Mouse (Mus musculus) cerebellum, postnatal 4 days (tissue): ENCODE results near the gene Bnipl.

Source experiments
- DNase-seq, 2 experiments: peaks; one replicate each; pipeline ENCODE4 v3.0.0; 2022; ENCODE audit warnings: low spot score in 2 of 2, mixed read lengths in 1 of 2

Bnipl gene

DNA sequence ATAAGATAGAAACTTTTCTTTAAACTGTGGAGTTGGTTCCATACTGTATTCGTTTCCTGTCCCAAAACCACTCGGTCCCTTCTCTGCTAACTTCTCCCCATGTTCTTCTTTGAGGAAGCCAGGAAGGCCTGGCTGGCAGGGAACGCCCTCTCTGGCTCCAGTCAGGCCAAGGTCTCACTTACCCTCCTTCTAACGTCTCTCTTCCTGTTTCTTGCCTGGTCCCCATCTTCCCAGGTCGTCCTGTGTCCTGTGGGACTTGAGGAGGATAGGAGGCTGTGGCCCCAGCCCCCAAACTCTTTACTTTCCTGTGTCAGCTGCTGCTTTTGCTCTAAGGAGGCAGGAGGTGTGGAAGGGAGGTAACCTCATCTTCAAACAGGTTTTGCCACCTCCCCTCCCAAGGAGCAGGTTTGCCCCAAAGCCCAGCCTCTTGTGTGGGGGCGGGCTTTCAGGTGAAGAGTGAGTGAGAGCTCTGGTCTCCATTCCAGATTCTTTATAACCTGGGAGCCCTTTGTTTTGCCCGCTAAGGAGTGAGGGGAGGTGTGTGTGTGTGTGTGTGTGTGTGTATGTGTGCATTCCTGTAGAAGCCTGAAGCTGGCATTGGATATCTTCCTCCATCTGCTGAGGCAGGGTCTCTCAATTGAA, at the start of gene Bnipl:
Bnipl (minus strand) TSS at position 411 of the 642 bp plus-strand sequence.
- DNase-seq: no peak

DNA sequence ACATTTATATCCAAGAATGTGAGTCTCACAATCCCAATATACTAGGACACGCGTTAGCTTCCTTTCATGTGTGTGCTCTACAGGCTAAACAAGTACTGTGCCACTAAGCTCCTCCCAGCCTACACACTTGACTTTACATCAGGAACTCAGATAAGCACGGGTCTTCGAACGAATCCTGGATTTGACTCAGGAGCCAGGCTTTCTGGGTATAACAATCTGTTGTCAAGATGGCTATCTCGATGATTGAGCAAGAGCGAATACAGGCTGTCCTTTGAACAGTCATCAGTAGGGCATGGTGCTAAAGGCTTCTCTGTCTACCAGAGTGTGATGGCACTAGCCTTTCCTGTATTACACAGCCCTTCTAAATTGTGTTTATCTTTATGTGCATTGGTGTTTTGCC, 47.0 kb upstream of the Bnipl start:
- DNase-seq: no peak

DNA sequence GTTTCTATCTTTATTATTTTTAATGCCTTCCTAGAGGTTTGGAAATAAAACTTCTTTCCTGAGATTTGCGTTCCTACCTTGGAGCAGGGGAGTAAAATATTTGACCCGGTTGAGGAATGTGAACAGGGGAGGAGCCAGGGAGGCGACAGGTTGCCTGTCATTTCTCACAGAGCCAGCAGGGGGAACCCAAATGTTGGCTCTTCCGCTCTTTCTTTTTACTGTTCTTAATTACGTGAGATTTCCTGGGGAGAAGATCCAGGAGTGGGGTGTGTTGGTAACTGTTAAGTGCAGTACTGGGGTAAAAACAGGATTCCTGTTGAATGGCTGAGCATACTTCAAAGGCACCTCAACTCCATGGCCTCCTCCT, 45.1 kb upstream of the Bnipl start:
- peak in 1 of 2 experiments; percentile 25 for DNase-seq

DNA sequence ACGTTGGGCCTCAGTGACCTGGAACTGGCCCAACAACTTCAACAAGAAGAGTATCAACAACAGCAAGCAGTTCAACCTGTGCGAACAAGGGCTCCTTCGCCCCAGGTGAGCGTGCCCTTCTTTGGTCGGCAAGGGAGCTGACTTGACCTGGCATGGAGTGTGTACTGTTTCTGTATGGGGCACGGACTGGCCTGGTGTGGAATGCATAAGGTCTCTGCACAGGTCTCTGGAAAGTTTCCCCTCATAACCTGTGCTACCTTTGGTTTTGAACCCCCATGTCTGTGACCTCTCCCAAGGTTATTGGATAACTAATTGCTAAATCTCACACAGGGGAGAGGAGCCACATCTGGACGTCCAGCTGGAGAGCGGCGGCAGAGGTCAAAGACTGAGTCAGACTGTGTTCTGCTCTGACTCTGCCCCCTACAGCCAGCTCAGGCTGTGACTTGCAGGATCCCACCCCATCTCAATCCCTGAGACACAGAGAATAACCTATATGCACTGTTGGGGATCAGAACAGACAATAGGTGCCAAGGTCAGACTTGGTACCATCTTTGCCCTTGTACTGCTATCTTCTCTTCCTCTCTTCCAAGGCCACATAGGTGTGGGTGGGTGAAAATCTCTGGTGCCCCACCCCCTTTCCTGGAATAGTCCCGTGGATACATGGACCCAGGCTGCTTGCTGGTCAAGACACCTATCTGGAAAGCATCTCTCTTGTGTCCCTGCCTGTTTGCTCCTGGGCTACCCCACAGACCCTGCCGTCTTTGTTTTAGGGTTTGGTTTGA, 44.5 kb upstream of the Bnipl start:
- DNase-seq: no peak

DNA sequence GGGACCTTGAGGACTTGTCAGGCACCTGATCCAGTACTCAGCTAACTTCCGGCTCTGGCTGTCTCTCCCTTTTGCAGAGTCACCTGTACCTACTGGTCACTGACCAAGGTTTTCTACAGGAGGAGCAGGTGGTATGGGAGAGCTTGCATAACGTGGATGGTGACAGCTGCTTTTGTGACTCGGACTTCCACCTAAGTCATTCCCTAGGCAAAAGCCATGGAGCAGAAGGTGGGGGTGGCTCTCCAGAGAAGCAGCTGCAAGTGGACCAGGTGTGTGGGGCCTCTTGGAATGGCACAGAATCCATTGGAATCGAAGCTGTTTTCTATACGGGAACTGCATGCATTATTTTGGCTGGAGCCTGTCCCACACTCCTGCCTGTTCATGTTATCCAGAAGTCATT, 43.7 kb upstream of the Bnipl start:
- no peak for DNase-seq

DNA sequence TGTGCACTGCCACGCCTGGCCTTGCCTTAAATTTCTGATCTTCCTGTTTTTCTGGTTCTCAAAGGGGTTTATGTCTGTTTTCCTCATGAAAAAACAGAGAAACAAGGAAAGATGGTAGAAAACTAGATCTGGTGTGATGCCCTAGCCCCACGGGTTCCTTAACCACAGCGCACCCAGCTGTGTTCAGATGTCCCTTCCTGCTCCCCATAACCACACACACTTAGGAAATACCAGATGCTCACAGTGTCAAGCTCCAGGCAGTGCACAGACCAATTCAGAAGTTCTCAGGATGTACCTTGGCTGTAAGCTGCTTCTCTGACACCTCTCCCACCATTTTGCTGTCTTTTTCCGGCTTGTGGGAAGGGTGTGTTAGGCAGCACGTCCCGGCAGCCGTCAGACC, 43.3 kb upstream of the Bnipl start:
- DNase-seq: no peak

DNA sequence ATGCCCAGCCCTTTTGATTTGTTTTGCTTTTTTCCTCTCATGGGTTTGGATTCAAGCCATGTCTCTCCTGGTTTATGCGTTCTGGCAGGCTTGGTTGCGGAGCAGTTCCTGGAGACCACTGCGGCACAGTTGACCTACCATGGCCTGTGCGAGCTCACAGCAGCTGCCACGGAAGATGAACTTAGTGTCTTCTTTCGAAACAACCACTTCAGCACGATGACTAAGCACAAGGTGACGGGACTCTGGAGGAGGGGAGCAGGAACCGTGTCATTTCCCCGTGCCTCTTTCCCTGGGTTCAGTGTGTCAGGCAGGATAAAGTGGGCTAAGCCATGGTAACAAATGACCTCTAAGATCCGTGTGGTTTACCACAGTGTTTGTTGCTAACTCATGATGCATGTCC, 42.5 kb upstream of the Bnipl start:
- no peak for DNase-seq

DNA sequence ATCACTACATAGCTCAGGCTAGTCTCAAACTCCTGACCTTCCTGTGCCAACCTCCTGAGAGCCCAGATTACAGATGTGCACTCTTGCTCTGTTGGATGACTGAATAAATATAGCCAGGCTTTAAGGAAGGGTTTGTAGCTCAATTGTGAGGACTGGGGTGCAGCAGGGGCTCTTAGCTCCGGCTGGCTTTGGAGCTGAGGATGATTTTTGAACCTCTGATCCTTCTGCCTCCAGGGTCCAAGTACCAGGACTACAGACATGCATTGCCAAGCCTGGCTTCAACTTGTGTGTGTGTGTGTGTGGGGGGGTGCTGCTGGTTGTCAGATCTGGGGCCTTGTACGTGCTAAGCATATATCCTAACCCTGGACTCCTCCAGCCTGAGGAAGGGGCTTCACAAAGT, 41.9 kb upstream of the Bnipl start:
- DNase-seq: no peak

DNA sequence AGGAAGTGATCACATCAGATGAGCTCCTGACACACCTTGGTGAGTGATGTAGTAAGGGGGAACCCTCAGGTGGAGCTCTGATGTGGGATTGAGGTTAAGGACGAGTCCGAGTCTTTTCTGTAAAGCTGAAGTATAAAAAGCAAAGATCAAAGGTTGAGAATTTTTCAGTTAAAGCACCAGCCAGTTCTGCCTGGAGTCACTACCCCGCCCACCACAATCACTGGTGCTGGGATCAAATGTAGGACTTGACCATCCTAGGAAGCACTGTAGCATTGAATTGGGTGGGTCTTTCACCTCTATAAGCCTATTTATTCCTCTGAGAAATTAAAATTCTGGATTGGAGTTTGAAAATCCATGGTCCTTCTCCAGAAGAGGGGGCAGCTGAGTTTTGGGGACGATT, 40.0 kb upstream of the Bnipl start:
- no peak for DNase-seq

DNA sequence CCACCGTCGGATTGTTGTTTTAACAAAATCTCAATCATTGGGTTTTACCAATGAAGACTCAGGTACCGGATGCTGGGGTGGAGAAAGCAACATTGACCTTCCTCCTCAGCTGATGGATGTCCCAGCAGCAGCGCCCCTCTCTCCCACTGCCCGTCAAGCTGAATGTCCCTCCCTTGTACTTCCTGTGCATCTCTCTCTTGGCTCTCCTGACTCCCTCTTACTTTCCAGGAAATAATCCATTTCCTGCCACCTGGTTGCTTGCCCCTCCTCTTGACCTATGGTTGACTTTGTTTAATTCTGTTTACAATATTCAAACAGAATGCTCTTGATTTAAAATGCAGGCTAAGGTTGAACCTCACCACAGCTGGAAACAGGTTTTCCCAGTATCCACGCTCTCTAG, 39.2 kb upstream of the Bnipl start:
- DNase-seq: no peak

DNA sequence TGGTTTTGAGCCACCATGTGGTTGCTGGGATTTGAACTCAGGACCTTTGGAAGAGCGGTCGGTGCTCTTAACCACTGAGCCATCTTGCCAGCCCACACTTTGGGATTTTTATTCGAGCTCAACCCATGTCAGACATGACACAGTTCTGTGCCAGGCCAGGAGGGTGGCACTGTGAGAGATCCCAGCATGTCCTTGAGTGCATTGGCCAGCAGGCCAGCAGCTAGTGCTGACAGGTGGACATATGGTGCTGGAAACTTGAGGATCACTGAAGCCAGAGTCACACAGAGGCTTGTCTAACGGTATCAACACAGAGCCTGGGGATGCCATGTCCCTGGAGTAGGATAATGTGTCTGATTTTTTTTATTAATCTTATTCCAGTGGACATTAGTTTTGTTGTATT, 38.4 kb upstream of the Bnipl start:
- DNase-seq: no peak

DNA sequence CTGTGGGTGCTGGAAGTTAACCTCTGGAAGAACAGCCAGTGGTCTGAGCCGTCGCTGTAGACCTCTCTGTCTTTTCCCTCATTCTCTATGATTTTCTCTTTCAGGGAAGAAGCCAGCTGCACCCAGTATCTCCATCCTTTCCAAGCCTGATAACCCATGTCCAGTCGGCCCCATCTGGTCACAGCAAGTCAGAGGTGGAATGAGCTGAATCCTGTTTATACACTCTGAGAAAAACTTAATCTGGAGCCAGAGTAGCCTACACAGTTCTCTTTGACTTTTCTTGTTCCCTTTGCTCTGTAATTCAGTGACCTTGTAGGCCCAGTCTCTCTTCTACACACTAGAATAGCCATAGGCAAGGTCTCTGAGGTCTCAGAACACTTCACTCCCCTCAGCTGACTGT, 36.5 kb upstream of the Bnipl start:
- no peak for DNase-seq

DNA sequence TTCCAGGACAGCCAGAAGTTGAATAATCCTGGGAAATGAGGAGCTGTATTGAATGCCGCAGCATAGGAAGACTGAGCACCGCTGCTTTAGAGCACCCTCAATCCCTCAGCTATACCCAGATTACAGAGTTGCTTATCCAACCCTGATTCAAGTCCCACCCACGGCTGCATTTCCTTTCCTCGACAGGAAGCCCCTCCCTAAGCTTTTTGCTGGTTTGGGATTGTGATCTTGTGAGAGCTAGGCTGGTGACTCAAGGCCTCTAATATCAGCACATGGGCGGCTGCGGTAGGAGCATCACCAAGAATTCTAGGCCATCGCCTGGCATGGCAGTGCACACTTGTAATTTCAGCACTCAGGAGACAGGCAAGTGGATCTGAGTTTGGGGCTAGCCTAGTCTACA, 35.5 kb upstream of the Bnipl start:
- DNase-seq: no peak

DNA sequence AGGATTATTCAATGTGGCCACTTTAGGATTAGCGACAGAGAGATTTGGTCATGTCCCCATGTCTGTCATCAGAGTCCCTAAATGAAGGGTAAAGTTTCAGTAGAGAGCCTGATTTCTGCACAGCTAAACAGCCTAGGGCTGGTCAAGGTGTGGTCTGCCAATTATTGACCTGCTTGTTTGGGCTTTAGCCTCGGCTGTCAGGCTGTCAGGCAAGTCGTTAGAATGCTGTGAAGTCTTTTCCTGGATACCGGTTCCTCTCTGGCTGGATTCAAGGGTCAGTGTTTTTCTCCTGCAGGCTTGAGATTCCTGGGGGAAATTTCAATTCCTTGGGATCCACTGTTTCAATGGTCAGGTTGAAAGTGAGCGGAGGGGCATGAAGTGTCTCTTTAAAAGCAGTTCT, 35.0 kb upstream of the Bnipl start:
- no peak for DNase-seq

DNA sequence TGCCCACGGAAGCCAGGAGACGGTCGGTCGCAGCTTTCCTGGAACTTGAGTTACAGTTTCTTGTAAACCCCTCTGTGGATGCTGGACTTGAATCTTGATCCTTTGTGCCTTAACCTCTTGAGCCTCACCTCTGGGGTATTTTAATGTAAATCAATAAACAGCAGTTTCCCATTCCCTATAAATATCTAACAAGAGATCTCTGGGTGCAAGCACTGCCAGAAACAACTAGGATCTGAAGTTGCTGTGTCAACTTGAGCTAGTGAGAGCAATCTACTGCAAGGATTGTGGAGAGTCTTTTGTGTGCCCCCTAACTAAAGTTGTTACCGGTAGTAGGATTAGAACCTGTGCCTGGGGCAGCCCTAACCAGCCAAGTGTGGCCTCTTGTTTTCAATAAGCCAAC, 34.4 kb upstream of the Bnipl start:
- DNase-seq: no peak

DNA sequence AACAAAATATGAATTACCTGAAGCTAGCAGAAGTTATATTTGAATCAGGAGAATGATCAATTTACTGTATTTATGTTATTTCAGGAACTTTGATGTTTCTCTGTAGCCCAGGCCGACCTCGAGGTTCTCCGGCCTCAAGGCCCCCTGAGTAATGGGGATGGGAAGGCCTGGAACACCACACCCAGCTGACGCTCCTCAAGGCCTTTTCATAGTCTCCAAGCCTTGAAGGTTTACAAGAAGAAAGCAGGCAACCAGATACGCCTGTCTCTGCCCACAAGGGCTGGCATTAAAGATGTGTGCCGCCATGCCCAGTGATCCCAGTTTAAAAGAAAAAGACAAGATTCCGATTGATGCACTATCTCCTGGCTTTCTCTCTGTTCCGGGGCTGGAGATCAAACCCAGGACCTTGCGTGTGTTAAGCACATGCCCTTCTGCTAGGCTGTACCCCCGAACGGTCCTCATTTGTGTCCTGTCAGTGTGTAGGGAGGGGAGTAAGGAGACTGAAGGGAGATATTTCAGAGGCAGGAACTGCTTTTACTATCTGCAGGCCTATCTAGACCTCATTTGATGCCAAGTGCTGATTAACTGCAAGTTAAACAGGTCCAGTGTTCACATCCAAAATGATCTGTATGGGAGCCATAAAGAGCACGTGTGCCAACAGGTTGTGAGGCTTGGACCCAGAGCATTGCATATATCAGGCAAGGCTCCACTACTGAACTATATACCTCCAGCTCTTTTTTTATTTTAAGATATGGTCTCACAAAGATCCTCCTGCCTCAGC, 33.7 kb upstream of the Bnipl start:
- no peak for DNase-seq

DNA sequence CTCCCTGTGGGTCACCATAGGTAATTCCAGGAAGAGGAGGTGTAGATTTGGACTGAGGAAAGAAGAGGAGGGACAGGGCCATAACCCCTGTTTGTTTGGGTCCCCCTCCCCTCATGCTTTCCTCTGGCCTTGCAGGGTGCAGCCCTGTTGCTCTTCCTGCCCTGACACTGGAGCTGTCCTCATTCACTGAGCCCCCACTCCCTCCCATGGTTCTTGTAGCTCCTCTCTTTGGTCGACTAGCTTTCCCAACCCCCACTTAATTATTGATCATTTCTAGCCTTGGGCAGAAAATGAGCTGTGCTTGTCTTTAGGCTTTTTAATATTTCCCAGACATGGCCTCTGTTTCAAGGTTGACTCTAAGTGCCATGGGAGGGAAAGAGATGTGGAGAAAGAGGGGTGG, 33.1 kb upstream of the Bnipl start:
- DNase-seq: no peak

DNA sequence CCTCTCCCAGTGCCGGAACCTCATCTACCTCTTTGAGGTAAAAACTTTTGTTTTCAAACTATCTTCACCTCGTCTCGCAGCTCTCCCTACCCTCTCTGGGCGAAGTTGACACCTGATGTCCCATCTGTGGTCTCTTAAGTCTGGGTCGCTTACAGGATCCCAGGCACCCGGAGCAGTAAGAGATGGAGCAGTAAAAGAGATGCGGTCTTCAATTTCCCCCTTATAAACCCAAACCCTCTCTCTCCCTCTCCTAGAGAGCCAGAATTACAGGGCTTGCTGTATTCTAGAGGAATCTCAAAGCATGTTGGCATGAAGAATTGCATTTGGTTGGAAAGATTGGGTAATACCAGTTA, 32.6 kb upstream of the Bnipl start:
- no peak for DNase-seq

DNA sequence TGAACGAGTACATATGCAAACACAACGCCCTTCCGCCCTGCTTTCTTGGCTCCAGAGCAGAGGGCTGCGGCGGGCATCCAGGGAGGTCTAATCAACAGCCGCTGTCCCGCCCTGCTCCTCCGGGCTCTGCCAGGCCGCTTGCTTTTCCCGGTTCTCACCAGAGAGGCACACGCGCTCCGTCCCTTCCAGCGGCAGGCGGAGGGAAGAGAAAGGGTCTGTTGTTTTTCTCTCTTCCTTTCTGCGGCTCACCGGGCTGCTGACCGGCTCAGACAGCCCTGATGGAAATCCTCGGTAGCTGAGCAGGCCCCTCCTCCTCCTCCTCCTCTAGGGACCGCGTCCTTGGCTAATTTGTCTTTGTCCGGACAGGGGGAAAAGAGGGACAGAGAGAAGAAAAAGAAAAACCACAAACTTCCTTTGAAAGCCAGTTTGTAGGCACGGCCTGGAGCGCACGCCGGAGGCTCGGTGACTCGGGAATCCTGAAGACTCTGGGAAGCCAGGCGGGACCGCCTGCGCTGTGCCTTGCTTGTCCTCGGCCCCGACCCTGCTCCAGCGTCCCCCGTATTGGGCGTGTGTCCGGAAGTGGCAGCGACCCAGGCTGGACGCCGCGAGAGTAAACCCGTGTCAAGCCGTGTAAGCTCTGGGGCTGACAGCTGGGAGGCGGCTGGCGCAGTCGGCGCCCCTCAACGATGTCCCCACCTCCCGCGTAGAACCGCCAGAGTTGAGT, 32.0 kb upstream of the Bnipl start:
- DNase-seq: peak; percentile 44 to 78

DNA sequence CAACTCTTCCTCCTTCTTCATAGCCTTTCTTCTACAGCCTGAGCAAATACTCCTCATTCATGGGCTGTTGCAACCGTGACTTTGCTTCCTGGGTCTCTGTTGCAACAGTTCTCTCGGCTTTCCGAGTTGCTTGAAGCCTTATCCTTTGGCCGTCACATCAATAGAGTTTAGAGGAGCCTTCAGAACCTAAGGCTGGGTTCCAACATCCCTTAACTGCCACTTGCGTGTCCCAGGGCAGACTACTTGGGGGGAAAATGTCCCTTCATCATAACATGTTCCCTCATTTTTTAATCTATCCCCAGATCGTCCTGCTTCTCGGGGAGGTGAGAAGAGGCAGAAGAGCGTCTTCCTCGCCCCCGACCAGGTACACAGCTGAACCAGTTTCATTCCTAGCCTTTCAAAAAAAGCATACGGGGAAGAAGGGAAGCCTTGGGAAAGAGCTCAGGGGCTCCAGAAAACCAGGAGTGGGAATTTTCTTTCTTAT, 31.4 kb upstream of the Bnipl start:
- DNase-seq: peak in 1 of 2 experiments; percentile 4

DNA sequence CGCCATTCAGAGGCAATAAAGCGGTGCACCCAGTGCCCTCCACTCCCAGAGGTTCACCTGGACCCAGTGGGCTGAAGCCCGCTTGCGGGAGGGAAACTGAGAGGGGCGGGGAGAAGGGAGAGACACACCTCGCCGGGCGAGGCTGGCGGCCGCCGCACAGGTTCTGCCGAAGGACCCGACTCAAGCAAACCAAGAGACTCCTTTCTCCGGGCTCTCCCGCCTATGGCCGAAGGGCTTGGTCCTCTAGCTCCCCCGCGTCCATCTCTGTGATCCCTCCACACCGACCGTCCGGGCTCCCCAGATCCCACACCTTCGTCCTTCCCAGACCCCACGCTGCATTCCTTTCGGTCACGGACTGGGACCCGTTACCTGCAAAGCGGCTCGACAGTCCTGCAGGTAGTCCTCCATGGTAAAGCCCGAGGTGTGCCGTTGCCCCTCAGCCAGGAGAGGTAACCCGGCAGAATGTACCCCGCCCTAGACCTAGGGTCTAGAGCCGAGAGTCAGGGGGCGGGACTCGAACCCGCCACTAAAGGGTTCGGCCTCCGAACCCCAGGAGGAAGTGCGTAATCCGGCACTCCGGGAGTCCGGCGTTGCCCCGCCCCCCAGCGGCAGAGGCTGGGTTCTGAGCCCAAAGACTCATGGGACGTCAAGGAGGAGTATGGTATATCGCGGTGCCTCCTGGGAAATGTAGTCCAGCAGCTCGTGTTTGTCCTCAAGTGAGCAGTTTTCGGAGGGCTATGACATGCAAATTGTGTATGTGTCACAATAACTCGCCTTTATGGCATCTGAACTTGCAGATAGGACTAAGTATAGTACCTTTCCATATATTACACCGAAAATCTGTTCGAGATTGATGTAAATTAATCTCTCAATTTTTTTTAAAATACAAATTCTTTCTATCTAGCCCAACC, 30.5 kb upstream of the Bnipl start, which contains the start of the genes Mindy1 and Prune1:
Mindy1 (plus strand) TSS at position 130 of the 911 bp plus-strand sequence.
Prune1 (minus strand) TSS at position 861 of the 911 bp plus-strand sequence.
- peak; percentile 95 to 99 for DNase-seq
